Mouse (Mus musculus): Measurements from ENCODE around the gene Rpf1. TPM values are rescaled to one million over a fixed set of nuclear protein-coding genes. Genes with fewer than 3 reads are reported as not detected.

Rpf1 gene
- total RNA-seq (2014; rRNA removed): 22.0 and 25.0 TPM in 2 replicates
- polyA plus RNA-seq (2012; rRNA removed): 5.3 and 6.3 TPM in 2 replicates

- peak; percentile 89 for DNase-seq (ENCODE audit: extremely low read depth, low read depth, low spot score)
- H3K4me3 ChIP-seq (ENCODE audit: insufficient read depth, low read depth, low read length): peak within 1 kb of the TSS; percentile 95
- H3K4me1 ChIP-seq (ENCODE audit: control insufficient read depth, insufficient read depth, low read length): peaks cover 4% of the 10 kb centered on the region; the same call in 1 of the 2 replicates
- under 1% methylated on average over 57 of the region's 82 CpGs for WGBS
- H3K36me3 ChIP-seq (ENCODE audit: control insufficient read depth, insufficient read depth, low read length): peaks cover 18% of the 10 kb centered on the region
- peaks cover 13% of the 10 kb centered on the region; the same call in 1 of the 2 replicates for H3K79me2 ChIP-seq (ENCODE audit: control insufficient read depth, insufficient read depth, low read length)
- no peaks in the 10 kb centered on the region for H3K27me3 ChIP-seq (ENCODE audit: control insufficient read depth, insufficient read depth, low read length)
- peak within 1 kb of the TSS; percentile 95 for H3K9ac ChIP-seq (ENCODE audit: low read depth, low read length)
- peak within 1 kb of the TSS; percentile 98 for H3K27ac ChIP-seq (replicated peaks; ENCODE audit: insufficient read depth, low read depth, low read length)
- TF ChIP-seq CTCF (IDR thresholded peaks at IDR 0.05; ENCODE audit: low read depth, low read length): no peak
- no peak; the same call in 1 of the 2 replicates for TF ChIP-seq POLR2A (IDR thresholded peaks at IDR 0.05; ENCODE audit: extremely low read depth, insufficient read depth, low read length)
Observed at GRCm38 (mm10) chr3:146520798-146521651, at the start of gene Rpf1. Rpf1 (minus strand) TSS chr3:146521429.

GRCm38 (mm10) chr3:146570939-146571338 is 49.7 kb upstream of the Rpf1 start:
- peak overlapping the region; percentile 62 for H3K27ac ChIP-seq (replicated peaks; ENCODE audit: insufficient read depth, low read depth, low read length)
- H3K4me3 ChIP-seq (ENCODE audit: insufficient read depth, low read depth, low read length): no peak overlapping the region
- no peaks in the 10 kb centered on the region for H3K36me3 ChIP-seq (ENCODE audit: control insufficient read depth, insufficient read depth, low read length)
- TF ChIP-seq CTCF (IDR thresholded peaks at IDR 0.05; ENCODE audit: low read depth, low read length) (no peak), POLR2A (IDR thresholded peaks at IDR 0.05; ENCODE audit: extremely low read depth, insufficient read depth, low read length) (no peak)
- no peaks in the 10 kb centered on the region for H3K79me2 ChIP-seq (ENCODE audit: control insufficient read depth, insufficient read depth, low read length)
- H3K9ac ChIP-seq (ENCODE audit: low read depth, low read length): no peak overlapping the region
- 26% methylated on average over 6 of the region's 6 CpGs for WGBS
- H3K27me3 ChIP-seq (ENCODE audit: control insufficient read depth, insufficient read depth, low read length): no peaks in the 10 kb centered on the region
- peak; percentile 92 for DNase-seq (ENCODE audit: extremely low read depth, low read depth, low spot score)
- peaks cover 19% of the 10 kb centered on the region for H3K4me1 ChIP-seq (ENCODE audit: control insufficient read depth, insufficient read depth, low read length)

DNA sequence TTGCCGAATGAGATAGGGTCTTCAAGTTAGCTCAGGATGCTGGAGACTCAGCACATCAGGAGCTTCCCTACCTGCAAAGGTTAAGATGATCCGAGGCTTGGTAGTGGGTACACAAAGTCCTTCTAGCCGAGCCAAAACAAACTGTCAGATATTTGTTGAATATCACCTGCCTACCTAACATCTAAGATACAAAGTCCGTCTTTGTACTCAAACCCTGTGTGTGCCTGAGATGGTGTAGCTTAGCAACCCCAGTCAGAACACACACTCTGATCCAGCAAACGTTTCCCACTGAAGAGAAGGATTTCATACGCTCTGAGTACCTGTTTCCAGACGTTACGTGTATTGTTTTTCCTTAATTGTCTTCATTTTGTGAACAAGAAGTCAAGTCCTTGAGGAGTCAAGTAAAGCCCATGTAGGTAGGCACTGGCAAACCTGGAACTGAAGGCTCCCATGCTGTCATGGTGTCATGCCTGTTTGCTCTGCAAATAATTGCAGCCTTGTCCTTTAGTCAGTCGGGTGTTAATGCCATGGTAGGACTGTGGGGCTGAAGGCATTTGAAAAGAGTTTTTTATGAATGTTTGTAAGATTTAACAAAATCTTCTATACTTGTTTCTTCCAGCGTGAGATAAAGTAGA is 49.0 kb upstream of the Rpf1 start, which contains the start of gene Uox:
Uox (plus strand) TSS at position 279 of the 635 bp plus-strand sequence.
- H3K9ac ChIP-seq (ENCODE audit: low read depth, low read length): peak within 1 kb of the TSS; percentile 32
- H3K27ac ChIP-seq (replicated peaks; ENCODE audit: insufficient read depth, low read depth, low read length): peak within 1 kb of the TSS; percentile 88
- no peaks in the 10 kb centered on the region for H3K36me3 ChIP-seq (ENCODE audit: control insufficient read depth, insufficient read depth, low read length)
- peaks cover 19% of the 10 kb centered on the region for H3K4me1 ChIP-seq (ENCODE audit: control insufficient read depth, insufficient read depth, low read length)
- DNase-seq (ENCODE audit: extremely low read depth, low read depth, low spot score): peak; percentile 99
- H3K27me3 ChIP-seq (ENCODE audit: control insufficient read depth, insufficient read depth, low read length): no peaks in the 10 kb centered on the region
- TF ChIP-seq CTCF (IDR thresholded peaks at IDR 0.05; ENCODE audit: low read depth, low read length) (no peak), POLR2A (IDR thresholded peaks at IDR 0.05; ENCODE audit: extremely low read depth, insufficient read depth, low read length) (no peak)
- H3K4me3 ChIP-seq (ENCODE audit: insufficient read depth, low read depth, low read length): peak within 1 kb of the TSS; percentile 12
- 24% methylated on average over 10 of the region's 10 CpGs for WGBS
- H3K79me2 ChIP-seq (ENCODE audit: control insufficient read depth, insufficient read depth, low read length): no peaks in the 10 kb centered on the region

DNA sequence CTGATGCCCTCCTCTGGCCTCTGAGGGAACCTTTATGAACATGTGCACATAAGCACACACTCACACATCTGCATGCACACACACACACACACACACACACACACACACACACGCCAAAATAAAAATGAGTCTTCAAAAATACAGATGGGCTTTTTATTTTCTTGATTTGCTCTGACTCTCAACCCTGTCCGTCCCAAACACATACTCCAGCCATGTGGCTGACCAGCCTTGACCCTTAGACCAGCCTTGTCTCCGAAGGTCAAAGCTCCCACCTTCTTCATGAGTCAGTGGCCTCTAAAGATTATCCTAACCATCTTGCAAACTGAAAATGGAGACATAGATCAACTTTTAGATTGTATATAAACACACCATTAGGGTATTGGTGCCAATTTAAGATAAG is 48.4 kb upstream of the Rpf1 start:
- no peaks in the 10 kb centered on the region for H3K36me3 ChIP-seq (ENCODE audit: control insufficient read depth, insufficient read depth, low read length)
- H3K27me3 ChIP-seq (ENCODE audit: control insufficient read depth, insufficient read depth, low read length): no peaks in the 10 kb centered on the region
- peak overlapping the region; percentile 24; the same call in 1 of the 2 replicates for H3K9ac ChIP-seq (ENCODE audit: low read depth, low read length)
- H3K4me1 ChIP-seq (ENCODE audit: control insufficient read depth, insufficient read depth, low read length): peaks cover 19% of the 10 kb centered on the region
- TF ChIP-seq CTCF (IDR thresholded peaks at IDR 0.05; ENCODE audit: low read depth, low read length) (no peak), POLR2A (IDR thresholded peaks at IDR 0.05; ENCODE audit: extremely low read depth, insufficient read depth, low read length) (no peak)
- no peaks in the 10 kb centered on the region for H3K79me2 ChIP-seq (ENCODE audit: control insufficient read depth, insufficient read depth, low read length)
- peak overlapping the region; percentile 88 for H3K27ac ChIP-seq (replicated peaks; ENCODE audit: insufficient read depth, low read depth, low read length)
- DNase-seq (ENCODE audit: extremely low read depth, low read depth, low spot score): no peak
- no peak overlapping the region for H3K4me3 ChIP-seq (ENCODE audit: insufficient read depth, low read depth, low read length)
- WGBS: 63% methylated on average over 3 of the region's 3 CpGs

DNA sequence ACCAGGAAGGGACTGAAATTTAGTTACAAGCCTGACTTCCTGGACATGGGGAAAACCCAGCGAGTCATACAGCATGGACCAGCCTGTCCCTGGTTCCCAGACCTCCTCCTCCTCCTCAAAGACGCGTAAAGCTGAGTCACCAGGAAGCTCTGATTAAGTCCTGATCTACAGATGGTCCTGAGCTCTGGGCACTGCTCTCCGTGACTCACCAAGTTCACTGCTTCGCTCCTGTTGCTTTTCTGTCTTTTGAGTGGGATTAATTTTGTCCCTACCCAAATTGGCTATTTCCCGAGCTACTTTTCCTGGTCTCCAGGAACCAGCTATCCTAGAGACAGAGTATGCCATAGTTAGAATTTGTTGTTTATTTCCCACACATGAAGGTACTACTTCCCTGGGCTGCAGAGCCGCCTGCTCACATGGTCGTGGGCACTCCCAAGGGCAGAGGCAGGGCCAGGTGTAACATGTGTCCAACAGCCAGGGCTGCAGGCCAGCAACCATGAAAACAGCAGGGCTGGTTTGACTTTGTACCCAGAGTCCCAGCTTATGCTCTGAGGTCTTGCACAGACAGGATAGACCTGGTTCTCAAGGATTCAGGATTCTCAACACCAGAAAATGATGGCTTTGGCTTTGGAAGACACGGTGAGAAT is 46.8 kb upstream of the Rpf1 start:
- 26% methylated on average over 9 of the region's 9 CpGs for WGBS
- peak overlapping the region; percentile 87 for H3K27ac ChIP-seq (replicated peaks; ENCODE audit: insufficient read depth, low read depth, low read length)
- DNase-seq (ENCODE audit: extremely low read depth, low read depth, low spot score): peak; percentile 96
- H3K4me1 ChIP-seq (ENCODE audit: control insufficient read depth, insufficient read depth, low read length): peaks cover 20% of the 10 kb centered on the region
- 0 out of 2 replicates have a peak, but pooled peaks have one; percentile 14 for TF ChIP-seq POLR2A (IDR thresholded peaks at IDR 0.05; ENCODE audit: extremely low read depth, insufficient read depth, low read length)
- TF ChIP-seq CTCF (IDR thresholded peaks at IDR 0.05; ENCODE audit: low read depth, low read length): no peak
- no peak overlapping the region; the same call in 1 of the 2 replicates for H3K4me3 ChIP-seq (ENCODE audit: insufficient read depth, low read depth, low read length)
- no peaks in the 10 kb centered on the region for H3K36me3 ChIP-seq (ENCODE audit: control insufficient read depth, insufficient read depth, low read length)
- peak overlapping the region; percentile 66 for H3K9ac ChIP-seq (ENCODE audit: low read depth, low read length)
- H3K79me2 ChIP-seq (ENCODE audit: control insufficient read depth, insufficient read depth, low read length): no peaks in the 10 kb centered on the region
- no peaks in the 10 kb centered on the region for H3K27me3 ChIP-seq (ENCODE audit: control insufficient read depth, insufficient read depth, low read length)
